Comparison of ENCODE assay signal across 10 mouse cellular contexts in genomic region chr8:70647343-70648163, GRCm38 (mm10). TPM values are rescaled to one million over a fixed set of nuclear protein-coding genes. Genes with fewer than 3 reads are reported as not detected.
A peak's percentile ranks its signal among the peaks of the same experiment; 100 is the strongest.
DNase-seq lines count a peak whose midpoint lies in the region; ATAC-seq and TF ChIP-seq lines count a peak whose summit lies in the region.
"Had no signal": no experiment of that assay in that cellular context is flagged by ENCODE, and none has a peak within 500 bp of the region (broad histone marks: within the 10 kb centered on the region; RNA-seq: fewer than 3 reads in every experiment).

No protein-coding gene starts in this region.

- no peaks in the 10 kb centered on the region; the same call in 1 of the 2 replicates for H3K36me3 ChIP-seq in embryonic facial prominence, embryonic 11.5 days (replicated peaks; ENCODE audit: control insufficient read depth, insufficient read depth, low read depth, low read length)
- H3K36me3 ChIP-seq in kidney, adult 2 months (ENCODE audit: control insufficient read depth, insufficient read depth, low read length): peaks cover 5% of the 10 kb centered on the region
- peaks cover 31% of the 10 kb centered on the region for H3K36me3 ChIP-seq in midbrain, embryonic 12.5 days
- peaks cover 14% of the 10 kb centered on the region; the same call in 1 of the 2 replicates for H3K36me3 ChIP-seq in thymus, adult 2 months (ENCODE audit: control insufficient read depth, insufficient read depth, low read length)

- H3K4me3 ChIP-seq in embryonic facial prominence, embryonic 11.5 days (ENCODE audit: low read depth, low read length): no peak overlapping the region
- no peak overlapping the region for H3K4me3 ChIP-seq in kidney, adult 2 months (ENCODE audit: insufficient read depth, low read depth, low read length)
- no peak overlapping the region for H3K4me3 ChIP-seq in midbrain, embryonic 12.5 days
- H3K4me3 ChIP-seq in thymus, adult 2 months (ENCODE audit: control insufficient read depth, insufficient read depth, low read length): no peak overlapping the region

- H3K9ac ChIP-seq in embryonic facial prominence, embryonic 11.5 days (replicated peaks; ENCODE audit: low read length): peak overlapping the region; percentile 28; the same call in 1 of the 2 replicates
- H3K9ac ChIP-seq in midbrain, embryonic 12.5 days (replicated peaks): 0 out of 2 replicates have a peak overlapping the region, but pooled peaks have one; percentile 24

- TF ChIP-seq POLR2A in kidney, adult 2 months (IDR thresholded peaks at IDR 0.05; ENCODE audit: low read depth, low read length): no peak
- TF ChIP-seq POLR2A in thymus, adult 2 months (IDR thresholded peaks at IDR 0.05; ENCODE audit: control insufficient read depth, extremely low read depth, insufficient read depth, low read length, poor library complexity): no peak

- no peak overlapping the region for H3K4me2 ChIP-seq in embryonic facial prominence, embryonic 11.5 days (ENCODE audit: low read depth, low read length)
- no peak overlapping the region for H3K4me2 ChIP-seq in midbrain, embryonic 12.5 days (replicated peaks)

- no peak for ATAC-seq in embryonic facial prominence, embryonic 11.5 days (replicated peaks; ENCODE audit: insufficient number of reproducible peaks, low FRiP score, low TSS enrichment, low read depth)
- ATAC-seq in midbrain, embryonic 12.5 days (ENCODE audit: low FRiP score, low read depth): no peak

- H3K4me1 ChIP-seq in embryonic facial prominence, embryonic 11.5 days (ENCODE audit: control insufficient read depth, insufficient read depth, low read length): peaks cover 8% of the 10 kb centered on the region
- peaks cover 45% of the 10 kb centered on the region for H3K4me1 ChIP-seq in kidney, adult 2 months (ENCODE audit: control insufficient read depth, insufficient read depth, low read length)
- H3K4me1 ChIP-seq in midbrain, embryonic 12.5 days: peaks cover 24% of the 10 kb centered on the region
- H3K4me1 ChIP-seq in thymus, adult 2 months (replicated peaks; ENCODE audit: control insufficient read depth, insufficient read depth, low read length): peaks cover 22% of the 10 kb centered on the region

- 36% methylated on average over 8 of the region's 8 CpGs for WGBS in embryonic facial prominence, embryonic 11.5 days
- WGBS in kidney, adult 2 months: 27% methylated on average over 8 of the region's 8 CpGs
- WGBS in midbrain, embryonic 12.5 days: 58% methylated on average over 8 of the region's 8 CpGs
- 88% methylated on average over 8 of the region's 8 CpGs for WGBS in thymus, adult 2 months

- TF ChIP-seq CTCF in kidney, adult 2 months (conservative IDR thresholded peaks at IDR 0.05; ENCODE audit: insufficient read depth, insufficient read length, low read depth, low read length): no peak
- no peak for TF ChIP-seq CTCF in thymus, adult 2 months (IDR thresholded peaks at IDR 0.05; ENCODE audit: borderline replicate concordance, control insufficient read depth, extremely low read depth, insufficient read depth, low read length, poor library complexity)

- no peaks in the 10 kb centered on the region for H3K9me3 ChIP-seq in embryonic facial prominence, embryonic 11.5 days (replicated peaks; ENCODE audit: control insufficient read depth, low read length)
- H3K9me3 ChIP-seq in midbrain, embryonic 12.5 days: no peaks in the 10 kb centered on the region

- peak; percentile 68 for DNase-seq in adrenal gland, postnatal 14 days
- DNase-seq in adrenal gland, adult 8-10 months: no peak
- DNase-seq in embryonic facial prominence, embryonic 11.5 days (ENCODE audit: low spot score): peak; percentile 49
- peak; percentile 84 for DNase-seq in kidney, adult 2 months
- DNase-seq in thymus, adult 2 months: no peak
- no peak for DNase-seq in thymus, postnatal 10 days (ENCODE audit: low spot score in 2 of 2)
- no peak for DNase-seq in gastrocnemius, postnatal 25 days
- DNase-seq: thymus, postnatal 14 days had no signal

- peak overlapping the region; percentile 49 for H3K27ac ChIP-seq in embryonic facial prominence, embryonic 11.5 days (replicated peaks; ENCODE audit: low read depth, low read length)
- peak overlapping the region; percentile 72 for H3K27ac ChIP-seq in kidney, adult 2 months (ENCODE audit: insufficient read depth, low read depth, low read length)
- H3K27ac ChIP-seq in midbrain, embryonic 12.5 days (replicated peaks): peak overlapping the region; percentile 61
- no peak overlapping the region for H3K27ac ChIP-seq in thymus, adult 2 months (ENCODE audit: control insufficient read depth, insufficient read depth, low read length)

- H3K27me3 ChIP-seq in embryonic facial prominence, embryonic 11.5 days (ENCODE audit: control insufficient read depth, insufficient read depth, low read length): no peaks in the 10 kb centered on the region
- no peaks in the 10 kb centered on the region for H3K27me3 ChIP-seq in kidney, adult 2 months (replicated peaks; ENCODE audit: control insufficient read depth, insufficient read depth, low read length)
- H3K27me3 ChIP-seq in midbrain, embryonic 12.5 days: no peaks in the 10 kb centered on the region
- H3K27me3 ChIP-seq in thymus, adult 2 months (ENCODE audit: control insufficient read depth, insufficient read depth, low read length): no peaks in the 10 kb centered on the region

RNA-seq across cellular contexts. Expression of gene Pgpep1, which starts 12.6 kb away (rescaled TPM):
- 73.1 and 86.5 TPM in 2 replicates for total RNA-seq in adrenal gland, postnatal 14 days (2021)
- total RNA-seq in adrenal gland, adult 8-10 months (2022): 100 to 1,000 TPM; 129 to 163 (median 131) TPM
- polyA plus RNA-seq in embryonic facial prominence, embryonic 11.5 days (2014; fragmentation: Nextera tagmentation; extraction: Ambion mirVana): 59.8 and 71.3 TPM in 2 replicates
- polyA plus RNA-seq in kidney, adult 2 months (2012; rRNA removed): 296 TPM in 2 replicates
- 82.7 and 93.7 TPM in 2 replicates for polyA plus RNA-seq in midbrain, embryonic 12.5 days (2016; fragmentation: Nextera tagmentation; extraction: Ambion mirVana)
- 40.7 and 41.9 TPM in 2 replicates for polyA plus RNA-seq in thymus, adult 2 months (2012; rRNA removed)
- total RNA-seq in gastrocnemius, postnatal 25 days (2021): 10 to 100 TPM; 18.6 to 22.6 TPM

RNA-seq across cellular contexts. Expression of gene Gdf15, which starts 15.3 kb away (rescaled TPM):
- total RNA-seq in adrenal gland, postnatal 14 days (2021): 0.79 and 1.0 TPM in 2 replicates
- total RNA-seq in adrenal gland, adult 8-10 months (2022): 1 to 10 TPM; 1.8 to 3.5 (median 3.0) TPM
- polyA plus RNA-seq in embryonic facial prominence, embryonic 11.5 days (2014; fragmentation: Nextera tagmentation; extraction: Ambion mirVana): 0.20 TPM in 1 of 2 replicates, not detected in the other
- 11.2 and 17.8 TPM in 2 replicates for polyA plus RNA-seq in kidney, adult 2 months (2012; rRNA removed)
- 0.17 TPM in 1 of 2 replicates, not detected in the other for polyA plus RNA-seq in midbrain, embryonic 12.5 days (2016; fragmentation: Nextera tagmentation; extraction: Ambion mirVana)
- 6.7 and 7.5 TPM in 2 replicates for polyA plus RNA-seq in thymus, adult 2 months (2012; rRNA removed)
- under 1 TPM in 1 of 2 experiments, not detected in 1; 0.33 TPM for total RNA-seq in gastrocnemius, postnatal 25 days (2021)
- total RNA-seq: left cerebral cortex, postnatal 10 days had no signal

RNA-seq across cellular contexts. Expression of gene Lsm4, which starts 25.5 kb away (rescaled TPM):
- total RNA-seq in adrenal gland, postnatal 14 days (2021): 76.0 and 78.6 TPM in 2 replicates
- total RNA-seq in adrenal gland, adult 8-10 months (2022): 100 to 1,000 TPM in 1 of 4 experiments, 10 to 100 TPM in 3; 81.4 to 101 (median 86.6) TPM
- polyA plus RNA-seq in embryonic facial prominence, embryonic 11.5 days (2014; fragmentation: Nextera tagmentation; extraction: Ambion mirVana): 323 and 334 TPM in 2 replicates
- polyA plus RNA-seq in kidney, adult 2 months (2012; rRNA removed): 106 and 120 TPM in 2 replicates
- polyA plus RNA-seq in midbrain, embryonic 12.5 days (2016; fragmentation: Nextera tagmentation; extraction: Ambion mirVana): 255 and 263 TPM in 2 replicates
- 192 and 199 TPM in 2 replicates for polyA plus RNA-seq in thymus, adult 2 months (2012; rRNA removed)
- total RNA-seq in gastrocnemius, postnatal 25 days (2021): 10 to 100 TPM; 57.7 to 66.0 TPM

RNA-seq across cellular contexts. Expression of gene Lrrc25, which starts 31.6 kb away (rescaled TPM):
- total RNA-seq in adrenal gland, postnatal 14 days (2021): 1.6 and 2.0 TPM in 2 replicates
- 1 to 10 TPM; 1.5 to 4.4 (median 3.2) TPM for total RNA-seq in adrenal gland, adult 8-10 months (2022)
- polyA plus RNA-seq in embryonic facial prominence, embryonic 11.5 days (2014; fragmentation: Nextera tagmentation; extraction: Ambion mirVana): 0.32 and 0.98 TPM in 2 replicates
- 3.2 and 3.5 TPM in 2 replicates for polyA plus RNA-seq in kidney, adult 2 months (2012; rRNA removed)
- polyA plus RNA-seq in midbrain, embryonic 12.5 days (2016; fragmentation: Nextera tagmentation; extraction: Ambion mirVana): 1.0 and 1.6 TPM in 2 replicates
- 15.3 and 18.5 TPM in 2 replicates for polyA plus RNA-seq in thymus, adult 2 months (2012; rRNA removed)
- total RNA-seq in gastrocnemius, postnatal 25 days (2021): under 1 TPM; 0.54 to 0.56 TPM

RNA-seq across cellular contexts. Expression of gene Ssbp4, which starts 38.9 kb away (rescaled TPM):
- total RNA-seq in adrenal gland, postnatal 14 days (2021): 84.4 and 102 TPM in 2 replicates
- 100 to 1,000 TPM in 2 of 4 experiments, 10 to 100 TPM in 2; 69.3 to 158 (median 120) TPM for total RNA-seq in adrenal gland, adult 8-10 months (2022)
- polyA plus RNA-seq in embryonic facial prominence, embryonic 11.5 days (2014; fragmentation: Nextera tagmentation; extraction: Ambion mirVana): 108 and 123 TPM in 2 replicates
- 84.9 and 123 TPM in 2 replicates for polyA plus RNA-seq in kidney, adult 2 months (2012; rRNA removed)
- polyA plus RNA-seq in midbrain, embryonic 12.5 days (2016; fragmentation: Nextera tagmentation; extraction: Ambion mirVana): 115 and 118 TPM in 2 replicates
- polyA plus RNA-seq in thymus, adult 2 months (2012; rRNA removed): 392 and 506 TPM in 2 replicates
- 10 to 100 TPM; 15.4 to 20.0 TPM for total RNA-seq in gastrocnemius, postnatal 25 days (2021)

Comparison
In these comparisons a context has a peak if more than half of its experiments do, and no peak if none do; other contexts are left out.
1. DNase-seq: peak in adrenal gland, postnatal 14 days (single experiment), embryonic facial prominence, embryonic 11.5 days (single experiment) and kidney, adult 2 months (single experiment); none in adrenal gland, adult 8-10 months (single experiment), thymus, adult 2 months (single experiment), thymus, postnatal 10 days (0 of 2) and gastrocnemius, postnatal 25 days (single experiment).